Mouse (Mus musculus) retina, postnatal 1 day (tissue): ENCODE data around the gene Hist1h1t.

Source experiments
- DNase-seq: peaks from one replicate; pipeline ENCODE4 v3.0.0-alpha.2; 2012

Gene Hist1h1t

DNA sequence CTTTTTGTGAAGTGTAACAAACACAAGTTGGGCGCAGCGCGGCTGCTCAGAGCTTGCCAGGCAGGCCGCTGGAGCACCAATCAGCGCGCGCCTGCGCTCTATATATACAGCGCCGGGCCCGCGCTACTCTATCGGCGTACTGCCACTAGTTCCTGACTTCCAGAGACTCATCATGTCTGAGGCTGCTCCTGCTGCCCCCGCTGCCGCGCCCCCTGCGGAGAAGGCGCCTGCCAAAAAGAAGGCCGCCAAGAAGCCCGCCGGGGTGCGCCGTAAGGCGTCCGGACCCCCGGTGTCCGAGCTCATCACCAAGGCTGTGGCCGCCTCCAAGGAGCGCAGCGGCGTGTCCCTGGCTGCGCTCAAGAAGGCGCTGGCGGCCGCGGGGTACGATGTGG is 43.1 kb downstream of the Hist1h1t start, which contains the start of gene Hist1h1c:
Gene Hist1h1c, plus strand, starts transcription at position 132 of the 392 bp plus-strand sequence.
- DNase-seq = peak; percentile 95

DNA sequence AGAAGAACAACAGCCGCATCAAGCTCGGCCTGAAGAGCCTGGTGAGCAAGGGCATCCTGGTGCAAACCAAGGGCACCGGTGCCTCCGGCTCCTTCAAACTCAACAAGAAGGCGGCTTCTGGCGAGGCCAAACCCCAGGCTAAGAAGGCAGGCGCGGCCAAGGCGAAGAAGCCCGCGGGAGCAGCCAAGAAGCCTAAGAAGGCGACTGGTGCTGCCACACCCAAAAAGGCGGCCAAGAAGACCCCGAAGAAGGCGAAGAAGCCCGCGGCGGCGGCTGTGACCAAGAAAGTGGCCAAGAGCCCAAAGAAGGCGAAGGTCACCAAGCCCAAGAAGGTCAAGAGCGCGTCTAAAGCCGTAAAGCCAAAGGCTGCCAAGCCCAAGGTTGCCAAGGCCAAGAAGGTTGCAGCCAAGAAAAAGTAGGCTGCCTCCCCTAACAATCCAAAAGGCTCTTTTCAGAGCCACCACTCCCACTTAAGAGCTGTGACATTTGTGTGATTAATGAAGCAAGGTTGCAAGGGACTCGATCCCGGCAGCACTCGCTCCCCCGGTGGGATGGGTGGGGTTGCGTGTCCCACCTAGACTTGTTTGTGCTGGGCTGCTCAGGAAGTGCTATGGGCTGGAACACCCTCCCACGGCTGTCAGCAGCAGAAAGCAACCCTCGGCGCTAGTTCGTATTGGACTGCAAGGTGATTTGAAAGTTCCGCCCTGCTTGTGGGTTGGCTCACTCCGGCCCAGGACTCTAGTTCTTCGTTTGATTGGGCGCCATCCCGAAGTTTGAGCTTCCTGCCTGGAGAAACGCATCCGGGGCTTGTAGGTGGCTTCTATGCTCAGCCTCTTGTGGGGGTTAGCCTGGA is 43.7 kb downstream of the Hist1h1t start:
- DNase-seq = peak; percentile 95

DNA sequence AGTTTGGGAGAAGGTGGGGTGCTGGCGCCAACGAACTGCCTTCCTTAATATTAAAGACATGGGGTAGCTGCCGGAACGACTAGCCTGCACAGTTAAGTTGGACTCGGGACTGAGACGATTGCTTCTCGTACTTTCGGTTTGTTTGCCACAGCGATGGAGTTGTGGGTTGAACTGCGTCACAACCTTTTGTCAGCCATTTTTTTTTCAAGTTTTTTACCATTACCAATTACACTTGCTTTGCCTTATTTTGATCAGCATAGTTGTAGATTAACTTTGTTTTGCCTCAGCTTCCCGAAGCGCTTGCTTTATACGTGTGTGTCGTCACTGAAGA is 44.3 kb downstream of the Hist1h1t start:
- no peak for DNase-seq

DNA sequence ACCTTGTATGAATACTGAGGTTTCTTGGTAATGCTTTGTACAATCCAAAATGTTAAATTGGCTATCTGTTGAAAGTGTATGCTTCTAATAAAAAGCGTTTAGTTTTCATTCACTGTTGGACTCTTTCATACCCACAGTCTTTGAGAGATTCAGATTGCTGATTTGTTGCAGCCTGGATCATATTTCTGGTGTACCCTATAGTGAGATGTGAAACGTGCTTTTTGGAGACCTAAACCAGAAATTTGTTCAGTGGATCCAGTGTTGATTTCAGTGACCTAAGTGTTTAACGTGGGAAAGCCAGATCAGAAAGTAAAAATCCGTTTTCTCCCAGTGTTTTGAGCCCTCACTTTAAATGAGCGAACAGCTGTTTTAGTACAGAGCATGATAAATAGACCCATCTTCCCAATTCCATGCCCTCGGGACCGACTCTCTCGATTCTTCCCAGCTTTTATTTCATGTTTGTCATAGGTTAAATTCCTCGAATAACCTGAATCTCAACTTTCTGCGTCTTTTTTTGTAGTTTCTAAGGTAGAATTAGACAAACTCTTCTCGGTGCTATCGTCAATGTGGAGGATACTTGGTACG is 44.7 kb downstream of the Hist1h1t start:
- DNase-seq = no peak

DNA sequence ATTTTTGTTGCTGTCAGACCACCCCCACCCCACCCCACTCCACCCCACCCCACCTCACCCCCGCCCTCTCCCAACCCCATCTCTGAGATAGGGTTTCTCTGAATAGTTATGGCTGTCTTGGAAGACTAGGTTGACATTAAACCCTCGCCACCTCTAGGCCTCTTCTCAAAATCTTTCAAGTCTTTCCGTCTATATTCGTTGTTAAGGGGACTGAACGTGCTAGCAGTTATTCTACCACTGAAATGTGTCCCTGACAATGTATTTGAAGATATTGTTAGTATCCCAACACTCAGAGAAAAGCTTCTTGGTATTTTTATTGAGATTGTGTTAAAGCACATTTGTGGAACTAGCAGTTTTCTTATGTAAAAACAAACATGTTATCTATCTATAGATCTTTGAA is 45.3 kb downstream of the Hist1h1t start:
- DNase-seq = no peak

DNA sequence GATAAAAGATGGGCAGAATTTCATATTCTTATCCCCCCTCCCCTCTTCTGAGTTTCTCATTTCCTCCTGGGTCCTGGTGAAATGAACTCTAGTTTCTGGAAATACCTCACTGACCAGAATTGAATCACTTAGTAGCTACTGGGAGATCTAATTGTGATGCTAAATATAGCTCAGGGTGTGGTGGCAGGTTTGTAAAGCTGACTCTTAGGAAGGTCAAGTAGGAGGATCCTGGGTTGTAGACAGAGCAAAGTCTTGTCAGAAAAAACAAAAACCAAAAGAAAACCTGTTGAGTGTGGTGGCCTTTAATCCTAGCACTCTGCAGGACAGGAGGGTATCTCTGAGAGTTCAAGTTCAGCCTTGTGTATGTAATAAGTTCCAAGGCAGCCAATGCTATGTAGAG is 46.4 kb downstream of the Hist1h1t start:
- no peak for DNase-seq

DNA sequence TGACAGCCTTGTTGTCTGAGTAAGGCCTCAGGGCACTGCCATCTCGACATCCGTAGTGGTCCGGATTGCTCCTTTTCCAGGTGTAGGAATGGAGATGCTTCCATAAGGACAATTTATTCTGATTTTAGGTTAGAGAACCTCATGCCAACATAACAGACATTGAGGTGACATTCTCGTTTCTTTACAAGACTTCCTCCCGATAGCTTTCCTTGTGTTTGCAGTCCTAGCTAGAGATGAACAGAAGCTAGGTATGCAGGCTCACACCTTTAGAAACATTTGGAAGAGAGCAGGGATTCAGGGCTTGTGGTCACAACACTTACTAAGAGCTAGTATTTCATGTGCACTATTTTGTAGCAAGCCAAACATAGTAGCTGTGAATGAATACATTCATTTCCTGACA is 47.6 kb downstream of the Hist1h1t start:
- peak; percentile 11 for DNase-seq

DNA sequence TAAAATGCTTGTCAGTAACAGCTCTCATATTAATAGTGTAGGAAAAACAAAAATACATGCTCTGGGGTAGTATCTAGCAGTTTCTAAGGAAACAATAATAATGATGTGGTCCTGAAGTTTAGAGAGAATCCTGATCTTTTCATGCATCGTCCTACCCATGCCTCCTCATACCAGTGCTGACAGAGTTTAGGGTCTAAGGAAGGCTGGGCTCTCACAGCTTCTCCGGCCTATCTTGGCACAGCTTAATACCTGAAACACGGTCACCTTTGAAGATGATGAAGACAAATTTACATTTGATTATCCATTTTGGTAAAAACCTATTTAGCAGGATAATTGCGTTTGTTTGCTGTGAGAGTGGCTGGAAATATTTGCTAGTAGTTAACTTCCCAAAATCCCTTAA is 48.3 kb downstream of the Hist1h1t start:
- DNase-seq = no peak

DNA sequence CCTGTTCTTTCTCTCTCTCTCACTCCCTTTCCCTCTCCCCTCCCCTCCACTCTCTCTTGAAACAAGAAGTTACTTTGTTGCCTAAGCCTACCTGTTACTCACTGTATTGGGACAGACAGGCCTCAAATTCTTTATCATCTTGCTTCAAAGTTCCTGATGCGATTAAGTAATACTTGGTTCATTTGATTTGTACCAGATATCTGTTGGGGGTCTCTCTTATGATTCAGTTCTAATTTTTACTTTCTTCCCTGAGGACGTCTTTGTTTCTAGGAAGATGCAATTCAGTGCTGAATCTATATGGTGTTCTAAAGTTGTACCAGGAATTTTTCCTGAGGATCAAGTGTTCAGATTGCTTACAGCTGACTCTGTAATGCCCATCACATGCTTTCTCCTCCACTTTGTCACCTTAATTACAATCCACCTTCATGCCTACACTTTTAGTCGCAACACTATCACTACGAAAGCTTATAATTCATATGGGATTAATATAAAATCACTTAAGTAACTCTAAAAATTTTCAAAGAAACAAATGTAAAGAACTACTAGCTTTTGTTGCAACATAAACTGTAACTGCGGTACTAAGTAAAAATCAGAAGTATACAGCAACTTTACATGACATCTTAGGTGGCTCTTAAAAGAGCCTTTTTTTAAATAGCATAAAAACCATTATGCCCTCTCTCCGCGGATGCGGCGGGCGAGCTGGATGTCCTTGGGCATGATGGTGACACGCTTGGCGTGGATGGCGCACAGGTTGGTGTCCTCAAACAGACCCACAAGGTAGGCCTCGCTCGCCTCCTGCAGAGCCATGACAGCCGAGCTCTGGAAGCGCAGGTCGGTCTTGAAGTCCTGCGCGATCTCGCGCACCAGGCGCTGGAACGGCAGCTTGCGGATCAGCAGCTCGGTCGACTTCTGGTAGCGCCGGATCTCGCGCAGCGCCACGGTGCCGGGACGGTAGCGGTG is 49.1 kb downstream of the Hist1h1t start:
- DNase-seq = no peak

DNA sequence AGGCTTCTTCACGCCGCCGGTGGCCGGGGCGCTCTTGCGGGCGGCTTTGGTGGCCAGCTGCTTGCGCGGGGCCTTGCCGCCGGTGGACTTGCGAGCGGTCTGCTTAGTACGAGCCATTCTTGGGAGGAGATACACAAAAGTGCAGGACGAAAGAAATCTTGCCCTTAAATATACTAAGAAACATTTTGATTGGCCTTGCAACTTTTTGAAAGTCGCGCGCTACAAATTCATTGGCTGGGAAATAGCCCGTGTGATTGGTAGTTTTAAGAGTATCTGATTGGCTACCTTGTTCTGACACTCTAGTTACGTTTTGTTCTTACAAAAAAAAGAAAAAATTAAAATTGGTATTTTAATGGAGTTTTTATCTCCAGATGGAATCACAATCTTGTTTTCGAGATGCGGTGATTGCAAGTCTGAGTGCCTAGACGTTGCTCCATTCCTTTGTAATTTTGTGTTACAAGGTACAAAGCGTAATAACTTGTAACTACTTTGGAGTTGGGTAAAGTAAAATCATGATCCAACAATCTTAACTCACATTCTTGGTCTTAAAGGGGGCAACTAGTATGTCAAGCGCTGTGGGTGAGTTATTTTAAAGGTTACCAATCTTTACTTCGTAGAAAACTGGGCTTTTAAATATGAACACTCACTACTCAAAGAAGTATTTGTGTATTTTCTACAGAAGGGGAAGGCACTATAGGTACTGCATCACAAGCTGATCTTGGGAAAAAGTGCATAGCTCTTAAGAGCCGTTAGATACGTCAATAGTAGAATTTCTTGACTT is 50.0 kb downstream of the Hist1h1t start, which contains the start of gene Hist1h3c:
Gene Hist1h3c, minus strand, starts transcription at position 222 of the 781 bp plus-strand sequence.
- peak; percentile 96 for DNase-seq
